Mouse (Mus musculus) 3134 (cell line): ENCODE measurements around the gene Alms1.
"Not testable (repeated sequence)": the region's sequence is repeated elsewhere in the genome, so short reads cannot be mapped to it uniquely, and the experiment has no call there.

Experiments
- DNase-seq: peaks from one replicate; pipeline ENCODE4 v3.0.0-alpha.2; 2011; ENCODE audit warnings: low spot score; ENCODE audit not compliant: insufficient read length; ENCODE audit errors: extremely low read depth

Gene Alms1

DNA sequence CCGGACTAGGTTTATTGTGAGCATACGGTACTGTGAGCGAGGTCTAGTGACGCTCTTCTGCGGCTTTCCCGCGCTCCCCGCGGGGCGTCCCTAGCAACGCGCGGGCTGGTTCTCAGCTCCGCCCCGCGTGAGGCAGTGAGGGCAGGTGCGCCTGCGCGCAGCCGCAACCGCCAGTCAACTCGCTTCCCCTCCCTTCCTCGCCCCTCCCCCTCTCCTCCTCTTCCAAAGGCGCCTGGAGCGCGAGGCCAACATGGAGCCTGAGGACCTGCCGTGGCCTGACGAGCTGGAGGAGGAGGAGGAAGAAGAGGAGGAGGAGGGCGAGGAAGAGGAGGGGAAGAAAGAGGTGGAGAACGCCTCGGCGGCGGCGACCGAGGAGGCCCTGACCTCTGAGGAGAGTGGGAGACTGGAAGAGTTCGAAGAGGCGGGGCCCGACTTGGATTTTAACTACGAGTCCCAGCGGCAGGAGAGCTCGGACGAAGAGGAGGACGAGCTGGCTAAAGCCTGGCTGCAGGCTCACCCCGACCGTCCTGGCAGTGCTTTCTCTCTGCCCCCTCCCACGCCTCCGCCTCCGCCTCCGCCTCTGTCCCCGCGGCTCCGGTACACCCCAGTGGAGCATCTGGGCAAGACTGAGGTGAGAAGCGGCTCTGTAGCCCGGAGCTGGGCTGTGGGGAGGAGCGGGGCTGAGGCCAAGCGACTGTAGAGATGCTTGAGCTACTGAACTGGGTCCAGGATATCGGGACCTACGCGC is at the start of gene Alms1:
Gene Alms1, plus strand, starts transcription at position 136 of the 748 bp plus-strand sequence.
- peak; percentile 94 for DNase-seq

DNA sequence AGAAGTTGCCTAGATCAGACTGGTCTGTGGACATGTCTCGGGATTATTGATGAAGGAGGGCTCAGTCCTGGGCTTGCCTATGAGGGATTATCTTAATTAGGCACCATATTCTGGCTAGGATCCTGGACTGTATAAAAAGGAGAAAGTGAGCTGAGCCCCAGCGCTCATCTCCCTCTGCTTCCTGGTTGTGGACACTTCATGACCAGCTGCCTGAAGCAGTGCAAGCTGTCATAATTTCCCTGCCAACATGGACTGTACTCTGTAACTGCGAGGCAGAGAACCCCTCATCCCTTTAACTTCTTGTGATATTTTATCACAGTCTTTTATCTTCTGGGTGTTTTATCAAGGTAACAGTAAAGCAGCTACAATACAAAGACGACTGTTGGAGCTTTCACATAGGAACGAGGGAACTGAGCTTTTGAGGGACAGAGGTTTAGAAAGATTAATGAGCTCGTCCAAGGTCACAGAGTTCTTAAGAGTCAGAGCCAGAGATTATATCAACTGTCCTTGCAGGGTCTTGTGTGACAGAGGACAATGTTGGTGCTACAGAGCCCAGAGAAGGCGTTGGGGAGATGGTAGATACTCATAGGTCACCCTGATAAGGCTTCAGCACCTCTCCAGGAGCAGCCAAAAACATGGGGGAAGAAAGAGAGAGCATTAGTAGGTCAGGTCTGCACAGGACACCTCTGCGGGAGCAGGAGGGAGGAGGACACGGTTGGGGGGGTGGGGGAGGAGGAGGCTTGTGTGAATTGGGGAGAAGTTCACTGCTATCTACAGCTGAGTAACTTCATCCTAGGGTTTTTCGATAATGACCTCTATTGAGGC is 43.8 kb upstream of the Alms1 start:
- DNase-seq, result no peak

DNA sequence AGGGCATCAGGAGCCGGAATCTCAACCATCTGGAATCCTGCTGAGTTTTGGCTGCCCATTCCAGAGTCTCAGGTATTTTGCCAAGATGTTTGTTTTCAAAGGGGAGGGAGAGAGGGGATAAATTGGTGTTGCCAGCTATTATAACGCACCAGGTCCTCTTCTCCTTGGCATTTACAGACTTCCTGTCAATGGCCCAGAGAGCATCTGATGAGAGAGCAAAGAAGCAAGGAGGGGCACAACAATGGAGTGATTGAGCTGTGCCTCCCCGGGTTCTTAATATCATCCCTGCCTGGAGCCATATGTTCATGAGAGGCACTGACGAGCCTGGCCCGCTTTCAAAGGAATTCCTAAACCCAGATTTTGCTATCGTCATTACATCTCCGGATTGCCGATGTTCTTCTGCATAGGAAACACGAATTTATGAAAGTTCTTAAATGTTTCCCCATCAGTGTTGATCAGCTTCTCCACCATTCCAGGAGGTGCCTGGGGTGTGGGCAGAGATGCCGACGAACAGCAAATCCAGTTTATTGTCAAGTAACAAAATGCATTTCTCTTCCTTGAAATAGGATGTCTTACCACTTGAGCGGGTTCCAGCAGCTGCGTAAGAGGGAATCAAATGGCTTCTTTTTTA is 43.0 kb upstream of the Alms1 start:
- DNase-seq, result no peak

DNA sequence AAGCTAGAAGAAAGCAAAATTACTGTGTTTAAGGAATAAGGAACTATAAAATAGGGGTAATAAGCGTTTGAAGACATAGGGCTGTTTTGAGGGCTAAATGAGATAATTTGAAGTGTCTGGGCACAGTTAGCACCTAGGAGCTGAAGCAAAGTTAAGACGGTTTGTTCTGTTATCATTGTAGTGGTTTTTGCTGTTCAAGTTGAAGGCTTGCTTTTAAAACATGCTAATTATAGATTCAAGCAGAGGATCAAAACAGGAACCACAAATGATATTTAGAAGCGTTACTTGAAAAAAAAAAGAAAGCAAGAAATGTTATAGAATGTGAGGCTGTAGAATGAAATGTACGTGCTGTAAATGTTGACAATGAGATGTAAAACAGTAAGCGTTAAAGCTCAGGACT is 39.7 kb upstream of the Alms1 start:
- no peak for DNase-seq

DNA sequence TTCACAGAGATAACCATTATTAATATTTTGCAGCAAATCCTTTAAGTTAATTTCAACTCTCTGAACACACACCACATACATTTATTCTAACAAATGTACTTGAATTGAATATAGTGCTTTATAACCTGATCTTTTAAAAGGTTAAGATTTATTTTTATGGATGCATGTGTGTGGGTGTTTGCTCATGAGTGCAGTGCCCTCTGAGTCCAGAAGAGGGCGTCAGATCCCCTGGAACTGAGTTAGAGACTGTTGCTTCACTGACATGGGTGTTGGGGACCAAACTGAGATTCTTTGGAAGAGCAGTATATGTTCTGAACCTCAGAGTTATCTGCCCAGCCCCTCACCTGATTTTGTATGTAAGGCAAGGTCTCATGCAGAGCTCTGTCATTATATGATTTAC is 25.0 kb upstream of the Alms1 start:
- DNase-seq, result no peak

DNA sequence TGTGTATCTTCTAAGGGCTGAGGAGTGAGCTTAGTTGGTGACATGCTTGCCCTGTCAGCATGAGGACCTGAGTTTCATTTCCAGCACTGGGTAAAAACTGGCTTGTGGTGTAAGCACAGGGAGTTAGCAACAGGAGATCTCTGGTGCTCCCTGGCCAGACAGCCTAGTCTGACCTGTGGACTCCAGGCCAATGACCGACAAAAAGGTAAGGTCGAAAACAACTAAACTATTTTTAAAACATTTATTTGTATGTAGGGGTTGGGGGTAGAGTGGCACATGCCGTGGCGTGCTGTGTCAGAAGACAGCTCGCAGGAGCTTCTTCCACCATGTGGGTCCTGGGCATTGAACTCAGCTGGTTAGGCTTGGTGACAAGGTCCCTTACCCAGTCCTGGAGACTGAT is 14.5 kb upstream of the Alms1 start:
- DNase-seq, result no peak

DNA sequence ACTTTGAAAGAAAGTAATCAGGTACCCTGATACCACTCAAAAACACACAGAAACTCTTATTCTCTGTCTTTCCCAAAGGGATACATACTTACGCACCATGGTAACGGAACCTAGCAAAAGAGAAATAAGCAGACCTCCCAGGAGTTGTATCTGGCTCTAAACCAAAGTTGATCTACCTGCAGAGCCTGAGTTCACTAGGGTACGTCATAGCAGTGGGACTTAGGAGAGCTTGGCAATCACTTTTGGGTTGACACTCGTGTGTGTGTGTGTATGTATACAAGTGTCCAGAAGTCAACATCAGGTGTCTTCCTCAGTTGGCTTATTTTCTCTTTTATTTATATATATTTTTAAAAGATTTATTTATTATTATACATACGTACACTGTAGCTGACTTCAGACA is 5.6 kb upstream of the Alms1 start:
- DNase-seq, result no peak

DNA sequence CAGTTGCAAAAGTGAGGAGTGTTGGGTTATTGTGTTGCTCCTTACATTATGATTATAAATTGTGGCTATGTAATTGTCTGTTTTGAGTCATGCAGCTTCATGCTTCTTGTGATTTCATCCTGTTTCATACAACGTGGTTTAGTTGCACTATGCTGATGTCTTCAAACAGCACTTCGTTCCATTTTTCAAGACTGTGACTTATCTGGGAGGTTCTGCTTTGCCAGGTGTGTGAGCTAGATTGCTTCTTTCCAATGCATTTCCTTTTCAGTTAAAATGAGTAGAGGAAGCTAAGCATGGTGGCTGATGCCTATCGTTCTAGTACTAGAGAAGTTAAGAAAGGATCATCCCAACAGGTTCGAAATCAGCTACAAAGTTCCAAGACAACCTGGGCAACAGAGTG is 2.7 kb upstream of the Alms1 start:
- no peak for DNase-seq

DNA sequence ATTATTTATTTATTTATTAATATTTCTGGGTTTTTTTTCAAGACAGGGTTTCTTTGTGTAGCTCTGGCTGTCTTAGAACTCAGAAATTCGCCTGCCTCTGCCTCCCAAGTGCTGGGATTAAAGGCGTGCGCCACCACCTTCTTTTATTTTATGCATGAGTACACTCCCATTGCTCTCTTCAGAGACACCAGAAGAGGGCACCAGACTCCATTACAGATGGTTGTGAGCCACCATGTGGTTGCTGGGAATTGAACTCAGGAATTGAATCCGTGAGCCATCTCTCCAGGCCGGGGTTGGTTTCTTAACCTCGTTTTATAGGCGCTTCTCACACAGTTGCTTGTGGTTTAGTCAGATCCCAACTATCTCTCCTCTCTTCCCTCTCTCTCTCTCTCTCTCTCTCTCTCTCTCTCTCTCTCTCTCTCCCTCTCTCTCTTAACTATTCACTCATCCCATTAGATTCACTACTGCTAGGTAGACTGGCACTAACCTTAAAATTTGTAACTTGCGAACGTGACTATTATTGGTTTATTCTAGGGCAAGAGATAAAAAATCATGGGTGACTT is 445 bp upstream of the Alms1 start:
- no peak for DNase-seq

DNA sequence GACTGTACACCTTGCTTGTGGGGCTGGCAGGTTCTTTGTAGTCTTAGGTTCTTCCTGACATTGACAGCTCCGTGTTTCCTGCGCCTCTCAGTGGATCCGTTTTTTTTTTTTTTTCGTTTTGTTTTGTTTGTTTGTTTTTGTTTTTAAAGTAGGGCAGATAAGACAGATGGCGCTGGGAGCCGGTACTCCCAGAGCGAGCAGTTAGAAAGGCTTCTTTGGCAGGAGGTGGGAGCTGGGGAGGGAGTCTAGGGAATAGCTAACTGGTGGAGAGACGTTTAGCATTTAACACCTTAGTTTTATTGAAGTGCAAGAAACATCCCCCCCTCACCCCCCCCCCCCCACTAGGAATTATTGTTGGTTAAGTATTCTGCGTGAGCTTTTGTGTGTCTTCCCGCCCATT is 833 bp downstream of the Alms1 start:
- no peak for DNase-seq

DNA sequence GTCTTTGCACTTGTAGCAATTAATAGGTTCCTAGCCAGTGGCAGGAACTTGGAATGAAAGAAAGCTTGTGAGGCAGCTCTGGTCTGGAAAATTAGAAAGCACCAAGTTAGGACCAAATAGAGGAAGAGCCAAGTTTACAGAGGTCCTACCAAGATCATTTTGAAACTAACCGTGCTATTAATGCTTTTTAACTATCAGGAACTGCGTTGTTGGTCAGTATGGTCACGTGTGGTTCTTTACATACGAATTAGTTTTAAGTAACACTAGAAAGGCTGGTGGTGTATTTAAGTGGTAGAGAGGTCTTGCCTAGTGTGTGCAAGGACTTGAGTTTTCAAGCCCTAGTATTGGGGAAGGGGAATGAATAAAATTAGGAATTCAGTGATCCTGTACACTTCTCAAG is 1.2 kb downstream of the Alms1 start:
- peak; percentile 13 for DNase-seq

DNA sequence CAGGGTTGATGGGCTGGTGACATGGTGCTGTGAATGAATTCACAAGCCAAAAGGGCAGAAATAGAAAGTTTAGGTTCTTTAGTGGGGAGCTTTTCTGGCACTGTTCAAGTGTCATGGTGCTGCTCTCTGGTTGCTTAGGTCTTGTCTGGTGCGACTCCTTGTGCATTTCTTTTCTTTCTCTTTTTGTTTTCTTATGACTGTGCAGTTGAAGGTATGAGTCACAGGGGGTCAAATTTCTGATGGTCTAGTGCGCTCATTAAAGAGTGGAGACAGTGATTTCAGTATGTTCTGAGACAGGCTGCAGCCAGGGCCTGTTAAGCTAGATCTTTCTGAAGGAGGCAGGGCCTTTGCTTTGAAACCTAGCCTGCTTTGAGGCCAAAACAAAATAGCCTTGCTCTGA is 2.8 kb downstream of the Alms1 start:
- DNase-seq, result peak; percentile 34

DNA sequence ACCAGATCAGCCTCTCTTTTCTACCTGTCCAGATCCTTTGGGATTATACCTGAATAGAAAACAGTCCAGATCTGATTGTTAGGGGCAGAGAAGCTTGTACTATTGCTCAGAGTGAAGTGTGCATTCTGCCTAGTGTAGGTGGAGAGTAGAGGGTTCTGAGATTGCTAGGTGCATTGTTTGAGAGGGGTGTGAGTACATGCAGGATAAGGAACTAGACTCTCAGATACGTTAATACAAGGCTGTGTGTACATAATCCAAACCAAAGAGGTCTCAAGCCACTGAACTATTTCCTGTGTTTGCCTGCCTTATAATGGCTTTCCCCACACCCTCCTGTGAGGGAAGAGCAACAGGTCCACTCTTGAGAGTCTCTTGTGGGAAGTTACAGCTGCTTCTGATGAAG is 12.0 kb downstream of the Alms1 start:
- DNase-seq, result no peak

DNA sequence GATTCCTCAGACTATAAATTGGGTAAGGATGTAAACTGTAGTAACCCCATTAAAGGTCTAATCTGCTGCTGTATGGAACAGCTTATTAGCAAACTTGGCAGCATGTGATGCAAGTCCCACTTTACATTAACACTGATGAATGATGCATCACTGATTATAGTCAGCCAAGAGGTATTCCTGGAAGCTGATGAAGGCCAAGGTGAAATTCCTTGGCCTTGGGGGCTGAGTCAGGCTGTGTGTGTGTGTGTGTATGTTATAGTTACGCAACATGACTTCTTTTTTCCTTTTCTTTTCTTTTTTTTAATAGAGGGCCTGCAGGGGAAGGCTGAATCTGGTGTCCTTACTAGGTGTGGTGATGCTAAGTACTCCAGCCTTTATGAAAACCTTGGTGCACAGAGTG is 23.2 kb downstream of the Alms1 start:
- DNase-seq, result no peak

DNA sequence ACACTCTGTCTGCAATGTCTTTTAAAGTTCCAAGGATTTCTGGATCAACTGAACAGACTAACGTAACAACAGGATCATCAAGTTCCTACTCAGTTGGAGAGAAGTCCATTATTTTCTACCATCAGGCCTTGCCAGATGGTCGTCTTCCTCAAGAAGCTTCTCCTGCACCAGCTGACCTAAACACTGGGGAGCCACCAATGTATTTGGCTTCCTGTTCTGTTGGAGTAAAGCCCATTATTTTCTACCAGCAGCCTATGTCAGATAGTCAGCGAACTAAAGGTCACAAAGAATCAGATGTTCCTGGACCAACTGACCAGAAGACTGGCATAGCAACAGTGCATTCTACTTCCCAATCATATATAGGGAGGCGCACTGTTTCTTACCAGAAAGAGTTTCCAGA is 33.5 kb downstream of the Alms1 start:
- no peak for DNase-seq

DNA sequence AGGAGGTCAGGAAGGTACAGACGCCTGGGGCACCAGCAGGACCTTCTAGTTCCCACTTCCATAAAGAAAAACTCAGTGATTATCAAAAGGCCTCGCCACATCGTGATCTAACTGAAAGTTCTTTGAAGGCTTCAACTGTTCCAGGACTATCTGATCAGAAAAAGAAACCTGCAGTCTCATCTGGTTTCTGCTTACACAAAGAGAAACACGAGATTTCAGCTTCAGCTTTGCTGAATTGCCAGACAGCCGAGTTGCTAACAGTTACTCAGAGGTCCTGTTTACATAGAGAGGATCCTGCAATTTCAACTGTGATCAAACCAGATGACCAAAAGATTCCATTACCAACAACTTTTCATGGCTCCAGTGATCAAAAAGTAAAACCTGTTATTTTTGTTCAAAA is 34.3 kb downstream of the Alms1 start:
- DNase-seq, result no peak

DNA sequence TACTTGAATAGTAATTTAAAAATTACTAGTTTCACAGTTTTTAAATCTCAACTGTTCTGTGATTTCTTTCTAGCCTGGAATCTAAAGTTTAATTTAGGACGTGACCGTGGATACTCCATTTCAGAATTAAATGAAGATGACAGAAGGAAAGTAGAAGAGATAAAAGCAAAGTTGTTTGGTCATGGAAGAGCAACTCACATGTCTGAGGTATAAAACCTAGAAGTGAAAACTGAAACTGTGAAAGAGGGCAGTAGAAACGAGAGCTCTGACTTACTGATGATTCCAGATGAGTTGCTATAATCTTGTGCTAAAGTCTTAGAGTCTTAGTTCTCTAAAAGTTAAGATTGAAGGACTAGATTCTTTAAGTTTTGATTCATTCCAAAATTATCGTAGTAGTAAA is 37.2 kb downstream of the Alms1 start:
- no peak for DNase-seq

DNA sequence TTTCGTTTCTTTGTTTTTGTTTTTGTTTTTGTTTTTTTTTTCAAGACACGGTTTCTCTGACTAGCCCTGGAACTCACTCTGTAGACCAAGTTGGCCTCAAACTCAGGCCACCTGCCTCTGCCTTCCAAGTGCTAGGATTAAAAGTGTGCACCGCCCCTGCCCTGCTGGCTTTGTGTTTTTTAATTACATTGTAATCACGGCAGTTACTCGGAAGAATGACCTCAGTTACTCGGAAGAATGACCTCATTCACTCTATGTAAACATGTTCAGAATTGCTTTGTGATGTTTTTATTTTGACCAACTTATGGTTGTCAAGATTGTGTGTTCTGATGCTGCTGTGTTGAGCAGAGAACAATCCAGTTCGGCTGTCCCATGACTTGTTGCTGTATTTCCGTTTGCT is 45.8 kb downstream of the Alms1 start:
- DNase-seq, result no peak

DNA sequence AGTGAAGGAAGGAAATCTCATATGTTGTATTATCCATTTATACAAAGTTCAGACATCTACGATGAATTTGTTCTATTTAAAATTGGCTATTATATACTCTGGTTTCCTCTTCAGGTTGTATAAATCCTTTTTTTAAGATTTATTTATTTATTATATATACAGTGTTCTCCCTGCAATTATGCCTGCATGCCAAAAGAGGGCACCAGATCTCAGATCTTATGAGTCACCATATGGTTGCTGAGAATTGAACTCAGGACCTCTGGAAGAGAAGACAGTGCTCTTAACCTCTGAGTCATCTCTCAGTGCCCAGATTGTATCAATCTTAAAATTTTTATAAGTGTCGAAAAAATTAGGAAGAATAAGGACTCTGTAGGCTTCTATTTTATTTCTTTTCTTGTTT is 65.9 kb downstream of the Alms1 start:
- no peak for DNase-seq

DNA sequence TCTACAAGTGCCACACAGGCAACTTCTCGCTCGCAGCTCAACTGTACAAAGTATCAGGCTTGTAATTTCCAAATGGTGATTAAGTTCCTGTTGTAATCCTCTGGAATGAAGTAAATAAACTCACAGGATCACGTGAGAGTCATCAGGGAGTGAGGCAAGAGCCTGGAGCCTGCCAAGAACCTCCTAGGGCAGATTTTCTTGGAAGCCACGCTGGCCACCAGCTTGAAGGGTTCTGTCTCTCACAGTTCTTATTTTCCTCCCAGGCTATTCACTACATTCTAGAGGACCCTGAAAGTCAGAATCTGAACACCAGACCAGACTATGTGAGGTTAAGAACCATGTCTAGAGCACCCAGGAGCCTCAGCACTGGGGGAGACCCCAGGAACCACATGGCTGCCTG is 114.6 kb downstream of the Alms1 start:
- DNase-seq, result not testable (repeated sequence)

DNA sequence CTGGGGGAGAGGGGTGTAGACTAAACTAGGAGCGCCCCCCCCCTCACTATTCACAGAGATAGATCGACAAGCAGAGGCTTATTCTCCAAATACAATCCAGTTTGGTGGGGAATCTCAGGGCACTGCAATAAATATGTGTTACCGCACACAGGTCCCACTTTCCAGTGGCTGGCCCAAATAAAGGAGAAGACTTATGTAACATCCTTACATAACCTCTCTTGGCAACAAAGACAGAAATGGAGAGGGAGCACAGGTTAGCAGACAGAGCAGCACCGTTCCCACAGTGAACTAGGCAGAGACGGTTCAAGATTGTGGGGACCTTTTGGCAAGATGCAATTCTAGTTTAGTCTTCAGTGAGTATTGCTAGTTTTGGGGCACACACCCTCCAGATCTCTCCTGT is 121.9 kb downstream of the Alms1 start:
- not testable (repeated sequence) for DNase-seq
